Comparison of ENCODE assay signal across 9 mouse cellular contexts in the genomic region with DNA sequence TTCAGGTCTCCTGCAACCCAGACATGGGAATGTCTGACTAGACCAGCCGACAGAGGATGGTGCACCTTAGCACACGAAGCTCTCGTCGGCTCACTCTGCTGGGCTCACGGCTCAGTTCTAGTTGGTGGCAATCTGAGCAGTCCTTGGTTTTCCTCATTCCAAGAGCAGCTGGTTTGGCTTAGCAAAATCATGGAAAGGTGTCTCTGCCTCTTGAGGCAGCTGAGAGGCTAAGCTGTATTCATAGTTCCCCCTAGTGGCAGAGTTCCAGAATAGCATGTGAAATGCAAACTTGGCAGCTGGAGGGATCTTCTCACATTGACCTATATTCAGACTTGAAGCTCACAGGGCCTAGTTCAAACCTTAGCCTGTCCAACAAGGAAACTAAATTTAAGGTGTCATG. TPM values are rescaled to one million over a fixed set of nuclear protein-coding genes. Genes with fewer than 3 reads are reported as not detected.
A peak's percentile ranks its signal among the peaks of the same experiment; 100 is the strongest.
DNase-seq lines count a peak whose midpoint lies in the region; ATAC-seq and TF ChIP-seq lines count a peak whose summit lies in the region.
"Had no signal": no experiment of that assay in that cellular context is flagged by ENCODE, and none has a peak within 500 bp of the region (broad histone marks: within the 10 kb centered on the region; RNA-seq: fewer than 3 reads in every experiment).

No protein-coding gene starts in this region.

- H3K4me3 ChIP-seq in embryonic facial prominence, embryonic 13.5 days: no peak overlapping the region
- H3K4me3 ChIP-seq in hindbrain, postnatal 0 days (ENCODE audit: low read length): no peak overlapping the region
- no peak overlapping the region for H3K4me3 ChIP-seq in stomach, postnatal 0 days (ENCODE audit: low read depth, low read length)
- H3K4me3 ChIP-seq: limb, embryonic 15.5 days had no signal

- TF ChIP-seq EP300 in stomach, postnatal 0 days (optimal IDR thresholded peaks at IDR 0.05): no peak

- TF ChIP-seq CTCF in hindbrain, postnatal 0 days (IDR thresholded peaks at IDR 0.05; ENCODE audit: low read depth): peak; percentile 97
- peak; percentile 96 for TF ChIP-seq CTCF in stomach, postnatal 0 days (IDR thresholded peaks at IDR 0.05; ENCODE audit: low read depth)

- no peaks in the 10 kb centered on the region for H3K9me3 ChIP-seq in embryonic facial prominence, embryonic 13.5 days
- no peaks in the 10 kb centered on the region for H3K9me3 ChIP-seq in hindbrain, postnatal 0 days (ENCODE audit: low read length)
- no peaks in the 10 kb centered on the region for H3K9me3 ChIP-seq in stomach, postnatal 0 days (ENCODE audit: control insufficient read depth, low read length)
- H3K9me3 ChIP-seq: limb, embryonic 15.5 days had no signal

- no peak overlapping the region for H3K4me2 ChIP-seq in embryonic facial prominence, embryonic 13.5 days
- no peak overlapping the region for H3K4me2 ChIP-seq in hindbrain, postnatal 0 days (ENCODE audit: low read depth, low read length)
- no peak overlapping the region for H3K4me2 ChIP-seq in stomach, postnatal 0 days (replicated peaks; ENCODE audit: low read depth)
- H3K4me2 ChIP-seq: limb, embryonic 15.5 days had no signal

- ATAC-seq in embryonic facial prominence, embryonic 13.5 days (ENCODE audit: insufficient number of reproducible peaks, insufficient read depth, low FRiP score, low TSS enrichment, low read depth): 0 out of 2 replicates have a peak, but pooled peaks have one; percentile 63
- ATAC-seq in hindbrain, postnatal 0 days: peak; percentile 39; the same call in 1 of the 2 replicates
- peak; percentile 66 for ATAC-seq in stomach, postnatal 0 days (ENCODE audit: low FRiP score, low TSS enrichment)

- no peak overlapping the region for H3K27ac ChIP-seq in embryonic facial prominence, embryonic 13.5 days
- peak overlapping the region; percentile 50; the same call in 1 of the 2 replicates for H3K27ac ChIP-seq in hindbrain, postnatal 0 days
- no peak overlapping the region for H3K27ac ChIP-seq in stomach, postnatal 0 days (replicated peaks)
- H3K27ac ChIP-seq: limb, embryonic 15.5 days had no signal

- peak; percentile 58 for DNase-seq in adrenal gland, postnatal 14 days
- no peak for DNase-seq in adrenal gland, postnatal 4 days (ENCODE audit: low spot score in 2 of 2)
- DNase-seq in thymus, postnatal 0 days (ENCODE audit: low spot score): peak; percentile 86
- no peak for DNase-seq in thymus, adult 18-20 months
- peak; percentile 94 for DNase-seq in hindbrain, postnatal 0 days (ENCODE audit: low spot score)
- peak; percentile 86 for DNase-seq in mesoderm, embryonic 11.5 days (ENCODE audit: low read depth, low spot score)
- peak; percentile 60 for DNase-seq in stomach, postnatal 0 days (ENCODE audit: low spot score)

- H3K27me3 ChIP-seq in embryonic facial prominence, embryonic 13.5 days: peaks cover 9% of the 10 kb centered on the region
- H3K27me3 ChIP-seq in hindbrain, postnatal 0 days (ENCODE audit: insufficient read depth, low read length): no peaks in the 10 kb centered on the region
- no peaks in the 10 kb centered on the region for H3K27me3 ChIP-seq in stomach, postnatal 0 days (ENCODE audit: control insufficient read depth, insufficient read depth, low read length)

- H3K36me3 ChIP-seq in embryonic facial prominence, embryonic 13.5 days: peaks cover 29% of the 10 kb centered on the region
- H3K36me3 ChIP-seq in hindbrain, postnatal 0 days (ENCODE audit: insufficient read depth, low read length): peaks cover 4% of the 10 kb centered on the region; the same call in 1 of the 2 replicates
- H3K36me3 ChIP-seq in stomach, postnatal 0 days (ENCODE audit: control insufficient read depth, insufficient read depth, low read length): peaks cover 5% of the 10 kb centered on the region; the same call in 1 of the 2 replicates

- H3K4me1 ChIP-seq in embryonic facial prominence, embryonic 13.5 days: peaks cover 41% of the 10 kb centered on the region
- 0 out of 2 replicates have a peak, but pooled peaks cover 4% of the 10 kb centered on the region for H3K4me1 ChIP-seq in hindbrain, postnatal 0 days (ENCODE audit: insufficient read depth, low read length)
- no peaks in the 10 kb centered on the region for H3K4me1 ChIP-seq in stomach, postnatal 0 days (replicated peaks; ENCODE audit: control insufficient read depth, insufficient read depth)

- 12% methylated on average over 5 of the region's 5 CpGs for WGBS in embryonic facial prominence, embryonic 13.5 days
- WGBS in hindbrain, postnatal 0 days: 31% methylated on average over 5 of the region's 5 CpGs
- 25% methylated on average over 5 of the region's 5 CpGs for WGBS in stomach, postnatal 0 days

- no peak overlapping the region for H3K9ac ChIP-seq in embryonic facial prominence, embryonic 13.5 days
- no peak overlapping the region for H3K9ac ChIP-seq in hindbrain, postnatal 0 days (replicated peaks; ENCODE audit: low read length)
- no peak overlapping the region for H3K9ac ChIP-seq in stomach, postnatal 0 days (ENCODE audit: low read length)
- H3K9ac ChIP-seq: limb, embryonic 15.5 days had no signal

RNA-seq across cellular contexts. Expression of gene Cpne5, which starts 8.6 kb away (rescaled TPM):
- 0.52 and 0.83 TPM in 2 replicates for total RNA-seq in adrenal gland, postnatal 14 days (2021)
- 1 to 10 TPM; 2.8 to 2.9 TPM for total RNA-seq in adrenal gland, postnatal 4 days (2021)
- 2.8 and 3.0 TPM in 2 replicates for polyA plus RNA-seq in thymus, postnatal 0 days (2015; fragmentation: Nextera tagmentation; extraction: Ambion mirVana)
- polyA plus RNA-seq in embryonic facial prominence, embryonic 13.5 days (2015; fragmentation: Nextera tagmentation; extraction: Ambion mirVana): 28.1 and 36.0 TPM in 2 replicates
- 56.1 and 65.8 TPM in 2 replicates for total RNA-seq in hindbrain, postnatal 0 days (2014; rRNA removed)
- polyA plus RNA-seq in hindbrain, postnatal 0 days (2015; fragmentation: Nextera tagmentation; extraction: Ambion mirVana): 56.6 and 61.6 TPM in 2 replicates
- polyA plus RNA-seq in stomach, postnatal 0 days (2015; fragmentation: Nextera tagmentation; extraction: Ambion mirVana): 4.8 and 5.3 TPM in 2 replicates

RNA-seq across cellular contexts. Expression of gene Ppil1, which starts 17.4 kb away (rescaled TPM):
- total RNA-seq in adrenal gland, postnatal 14 days (2021): 26.0 and 26.4 TPM in 2 replicates
- total RNA-seq in adrenal gland, postnatal 4 days (2021): 10 to 100 TPM; 31.2 to 33.2 TPM
- 118 and 133 TPM in 2 replicates for polyA plus RNA-seq in thymus, postnatal 0 days (2015; fragmentation: Nextera tagmentation; extraction: Ambion mirVana)
- polyA plus RNA-seq in embryonic facial prominence, embryonic 13.5 days (2015; fragmentation: Nextera tagmentation; extraction: Ambion mirVana): 149 and 162 TPM in 2 replicates
- 72.6 and 81.4 TPM in 2 replicates for total RNA-seq in hindbrain, postnatal 0 days (2014; rRNA removed)
- polyA plus RNA-seq in hindbrain, postnatal 0 days (2015; fragmentation: Nextera tagmentation; extraction: Ambion mirVana): 84.3 and 87.7 TPM in 2 replicates
- 64.6 and 65.9 TPM in 2 replicates for polyA plus RNA-seq in stomach, postnatal 0 days (2015; fragmentation: Nextera tagmentation; extraction: Ambion mirVana)

RNA-seq across cellular contexts. Expression of gene BC004004, which starts 22.0 kb away (rescaled TPM):
- 135 and 139 TPM in 2 replicates for total RNA-seq in adrenal gland, postnatal 14 days (2021)
- 100 to 1,000 TPM; 115 to 116 TPM for total RNA-seq in adrenal gland, postnatal 4 days (2021)
- polyA plus RNA-seq in thymus, postnatal 0 days (2015; fragmentation: Nextera tagmentation; extraction: Ambion mirVana): 92.2 and 95.2 TPM in 2 replicates
- polyA plus RNA-seq in embryonic facial prominence, embryonic 13.5 days (2015; fragmentation: Nextera tagmentation; extraction: Ambion mirVana): 66.7 and 71.3 TPM in 2 replicates
- 181 and 262 TPM in 2 replicates for total RNA-seq in hindbrain, postnatal 0 days (2014; rRNA removed)
- 139 and 145 TPM in 2 replicates for polyA plus RNA-seq in hindbrain, postnatal 0 days (2015; fragmentation: Nextera tagmentation; extraction: Ambion mirVana)
- polyA plus RNA-seq in stomach, postnatal 0 days (2015; fragmentation: Nextera tagmentation; extraction: Ambion mirVana): 91.2 and 97.2 TPM in 2 replicates

Comparison
In these comparisons a context has a peak if more than half of its experiments do, and no peak if none do; other contexts are left out.
1. DNase-seq: peak in adrenal gland, postnatal 14 days (single experiment), thymus, postnatal 0 days (single experiment), hindbrain, postnatal 0 days (single experiment), mesoderm, embryonic 11.5 days (single experiment) and stomach, postnatal 0 days (single experiment); none in adrenal gland, postnatal 4 days (0 of 2) and thymus, adult 18-20 months (0 of 2).
2. Peak in every context shown above with its lines, with median percentiles within 50 percentile points of each other: ATAC-seq.